Mouse (Mus musculus): ENCODE results near the gene Copg1.
"Not testable (repeated sequence)": the region's sequence is repeated elsewhere in the genome, so short reads cannot be mapped to it uniquely, and the experiment has no call there.

Copg1 gene

DNA sequence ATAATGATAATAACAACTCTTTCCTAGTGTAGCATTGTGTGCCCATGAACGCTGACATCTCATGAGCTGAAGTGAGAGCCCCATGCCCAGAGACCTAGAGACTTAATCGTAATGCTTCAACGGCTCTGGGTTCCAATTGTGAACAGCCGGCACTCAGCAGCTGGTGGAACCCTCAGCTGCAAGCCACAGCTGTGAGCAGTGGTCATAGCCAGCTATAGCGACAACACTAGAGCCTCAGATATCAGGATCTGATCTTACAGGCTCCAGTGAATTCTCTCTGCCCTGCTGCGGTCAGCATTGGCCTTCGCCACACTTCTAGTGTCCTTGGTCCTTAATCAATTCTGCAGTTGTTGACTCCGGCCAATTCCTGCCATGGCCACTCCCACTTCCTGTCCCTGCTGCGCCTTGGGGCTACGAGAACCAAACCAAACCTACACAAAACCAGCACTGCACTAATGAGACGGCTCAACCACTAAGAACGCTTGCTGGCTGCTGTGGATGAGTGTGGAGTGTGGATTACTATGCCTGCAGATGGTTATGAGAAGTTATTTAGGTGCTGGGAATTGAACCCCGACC lies 11.5 kb upstream of the Copg1 start:
- no peak for DNase-seq

DNA sequence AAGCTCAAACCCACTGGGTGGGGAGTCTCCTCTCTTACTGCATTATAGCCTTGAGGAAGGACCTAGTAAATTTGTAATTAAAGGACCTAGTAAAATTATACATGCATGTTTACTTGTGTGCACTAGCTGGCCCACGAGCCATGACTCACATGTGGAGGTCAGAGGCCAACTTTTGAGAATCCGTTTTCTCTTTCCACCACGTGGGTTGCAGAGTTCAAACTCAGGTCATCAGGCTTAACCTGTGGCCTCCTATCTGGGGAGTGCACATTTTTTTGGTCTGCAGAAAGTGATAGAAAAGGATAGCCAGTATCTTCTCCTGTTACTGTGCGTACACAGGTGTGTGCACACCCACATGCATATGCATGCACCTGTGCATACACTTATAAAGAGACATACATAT lies 8.6 kb upstream of the Copg1 start:
- DNase-seq, result no peak

DNA sequence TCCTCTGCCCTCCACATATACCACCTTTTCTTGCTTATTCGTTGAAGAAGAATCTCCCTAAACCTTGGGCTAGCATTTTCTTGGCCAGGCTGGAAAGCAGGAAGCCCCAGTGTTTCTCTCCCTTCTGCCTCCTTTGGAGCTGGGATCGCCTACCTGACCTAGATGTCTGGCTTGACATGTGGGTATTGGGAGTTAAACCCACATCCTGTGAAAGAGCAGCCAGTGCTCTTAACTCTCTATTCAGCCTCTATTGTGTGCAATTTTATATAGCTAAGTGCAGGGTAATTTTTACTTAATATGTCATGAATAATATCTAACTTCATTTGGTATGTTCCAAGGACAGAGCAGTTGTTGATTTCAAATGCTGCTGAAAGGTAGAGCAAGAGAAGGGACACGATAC lies 8.0 kb upstream of the Copg1 start:
- no peak for DNase-seq

DNA sequence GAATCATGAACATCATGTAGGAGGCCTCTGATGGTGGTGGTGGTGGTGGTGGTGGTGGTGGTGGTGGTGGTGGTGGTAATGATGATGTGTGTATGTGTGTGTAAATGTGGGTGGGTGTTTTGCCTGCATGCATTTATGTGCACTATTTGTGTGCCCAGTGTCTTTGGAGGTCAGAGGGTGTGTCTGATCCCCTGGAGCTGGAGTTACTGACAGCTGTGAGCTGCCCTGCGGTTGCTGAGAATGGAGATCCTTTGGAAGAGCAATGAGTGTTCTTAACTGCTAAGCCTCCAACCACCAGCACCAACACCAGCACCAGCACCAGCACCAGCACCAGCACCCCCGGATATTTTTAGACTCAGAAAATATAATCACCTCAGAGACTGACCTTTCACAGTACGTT lies 5.4 kb upstream of the Copg1 start:
- no peak for DNase-seq

DNA sequence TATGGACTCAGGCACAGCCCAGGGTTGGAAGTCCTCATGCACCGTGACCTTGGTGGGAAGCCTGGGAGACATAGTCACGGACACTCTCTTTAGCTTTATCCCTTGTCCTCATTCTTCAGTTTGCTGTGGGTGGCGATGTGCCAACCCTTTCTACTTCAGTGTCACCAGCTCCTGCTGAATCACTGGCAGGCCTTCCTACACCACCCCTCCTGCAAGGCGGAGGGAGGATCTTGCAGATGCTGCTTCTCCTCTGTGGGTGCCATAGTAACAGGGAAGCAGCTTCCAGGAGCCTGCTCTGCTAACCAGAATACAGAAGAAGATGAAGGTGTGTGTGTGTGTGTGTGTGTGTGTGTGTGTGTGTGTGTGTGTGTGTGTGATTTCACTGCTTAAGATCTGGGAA lies 4.8 kb upstream of the Copg1 start:
- peak; percentile 81 for DNase-seq

DNA sequence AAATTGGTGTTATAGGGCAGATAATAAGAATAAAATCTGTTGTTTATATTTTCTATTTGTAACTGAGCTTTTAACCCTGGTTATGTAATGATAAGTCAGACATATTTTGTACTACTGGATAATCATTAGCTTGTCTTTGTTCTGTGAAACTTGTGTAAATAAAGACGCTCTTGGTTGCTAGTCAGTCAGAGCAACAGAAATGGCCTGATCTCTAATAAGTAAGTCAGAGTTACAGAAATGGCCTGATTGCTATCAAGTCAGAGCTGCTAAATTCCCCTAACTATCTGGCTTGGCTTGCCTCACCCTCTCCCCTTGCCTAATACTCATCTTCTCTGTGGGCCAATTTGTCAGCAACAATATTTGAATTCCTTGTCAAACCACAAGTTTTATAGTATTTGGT lies 893 bp upstream of the Copg1 start:
- DNase-seq, result no peak

DNA sequence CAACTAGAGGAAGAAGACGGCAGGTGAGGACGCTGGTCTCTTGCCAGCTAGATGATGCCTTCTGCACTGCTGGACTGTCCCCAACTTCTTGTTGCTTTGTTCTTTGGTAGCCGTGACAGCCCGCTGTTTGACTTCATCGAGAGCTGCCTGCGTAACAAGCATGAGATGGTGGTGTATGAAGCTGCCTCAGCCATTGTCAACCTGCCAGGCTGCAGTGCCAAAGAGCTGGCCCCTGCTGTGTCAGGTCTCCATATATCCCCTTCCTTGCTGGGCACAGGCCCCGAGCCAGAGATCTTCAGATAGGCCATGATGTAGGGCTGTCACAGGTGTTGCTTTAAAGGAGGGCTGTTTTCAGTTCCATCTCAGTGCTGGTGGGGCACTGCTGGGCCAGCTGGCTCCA lies 6.3 kb downstream of the Copg1 start:
- DNase-seq, result no peak

DNA sequence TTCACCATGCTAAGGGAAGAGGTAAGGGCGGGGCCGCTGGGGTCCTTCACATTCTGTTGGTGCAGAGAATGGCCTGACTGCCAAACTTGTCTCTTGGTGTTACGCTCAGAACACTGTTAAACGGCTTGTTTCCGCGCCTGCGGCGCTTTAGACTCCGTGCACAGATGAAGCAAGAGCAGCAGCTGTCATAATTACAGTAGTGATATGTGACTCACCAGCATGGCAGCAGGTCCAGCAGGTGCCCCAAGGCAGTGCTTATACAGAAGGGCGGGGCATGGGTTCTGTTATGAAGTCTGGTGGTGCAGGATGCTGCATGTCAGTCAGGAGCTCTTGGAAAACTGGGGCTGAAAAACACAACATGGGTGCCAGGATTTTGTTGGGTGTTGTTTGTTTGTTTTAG lies 10.4 kb downstream of the Copg1 start:
- no peak for DNase-seq

DNA sequence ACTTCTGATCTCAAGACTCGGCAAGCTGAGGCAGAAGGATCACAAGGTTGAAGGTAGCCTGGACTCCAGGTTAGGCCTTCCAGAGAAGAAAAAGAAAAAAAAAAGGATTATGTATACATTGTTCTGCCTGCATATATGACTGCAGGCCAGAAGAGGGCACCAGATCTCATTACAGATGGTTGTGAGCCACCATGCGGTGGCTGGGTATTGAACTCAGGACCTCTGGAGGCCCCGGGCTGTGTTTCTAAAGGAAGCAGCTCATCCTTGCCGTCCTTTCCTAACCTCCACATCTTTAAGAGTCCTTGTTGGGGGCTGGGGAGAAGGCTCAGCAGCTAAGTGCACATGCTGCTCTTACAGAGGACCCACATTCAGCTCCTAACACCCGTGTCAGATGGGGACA lies 19.0 kb downstream of the Copg1 start:
- peak; percentile 5 for DNase-seq

DNA sequence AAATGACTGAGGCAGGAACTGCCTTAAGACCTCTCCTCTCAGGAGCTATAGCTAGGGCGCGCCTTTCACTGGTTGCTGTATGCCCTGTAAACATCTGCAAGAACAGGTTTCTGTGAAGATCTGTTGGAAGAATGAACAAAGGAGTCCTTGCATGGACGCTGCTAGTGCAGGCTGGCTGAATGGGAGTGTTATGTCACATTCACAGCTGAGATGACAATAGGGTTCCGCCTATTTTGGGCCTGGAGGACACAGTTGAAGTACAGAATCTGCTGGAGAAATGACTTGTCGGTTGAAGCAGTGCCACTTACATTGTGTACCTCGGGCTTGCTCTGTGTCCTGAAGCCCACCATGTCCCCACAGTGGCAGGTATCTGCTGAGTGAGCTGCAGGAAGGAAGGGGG lies 21.6 kb downstream of the Copg1 start:
- DNase-seq, result no peak

DNA sequence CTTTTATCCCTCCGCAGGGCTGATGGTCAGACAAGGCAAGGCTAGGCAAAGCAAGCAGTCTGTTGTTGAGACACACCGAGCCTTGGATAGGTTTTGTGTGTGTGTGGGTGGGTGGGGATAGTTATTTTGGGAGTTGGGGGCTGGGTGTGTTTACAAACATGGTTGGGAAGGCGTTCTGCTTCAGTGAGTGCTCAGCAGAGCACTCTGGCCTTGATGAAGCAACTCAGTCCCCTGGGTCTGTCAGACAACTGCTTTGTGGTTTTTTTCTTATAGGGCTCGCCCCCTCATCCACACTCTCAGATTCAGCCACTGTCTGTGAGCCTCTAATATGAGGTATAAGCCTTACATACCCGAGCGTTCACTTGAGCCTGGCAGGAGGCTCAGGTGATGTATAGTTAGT lies 23.9 kb downstream of the Copg1 start:
- no peak for DNase-seq

DNA sequence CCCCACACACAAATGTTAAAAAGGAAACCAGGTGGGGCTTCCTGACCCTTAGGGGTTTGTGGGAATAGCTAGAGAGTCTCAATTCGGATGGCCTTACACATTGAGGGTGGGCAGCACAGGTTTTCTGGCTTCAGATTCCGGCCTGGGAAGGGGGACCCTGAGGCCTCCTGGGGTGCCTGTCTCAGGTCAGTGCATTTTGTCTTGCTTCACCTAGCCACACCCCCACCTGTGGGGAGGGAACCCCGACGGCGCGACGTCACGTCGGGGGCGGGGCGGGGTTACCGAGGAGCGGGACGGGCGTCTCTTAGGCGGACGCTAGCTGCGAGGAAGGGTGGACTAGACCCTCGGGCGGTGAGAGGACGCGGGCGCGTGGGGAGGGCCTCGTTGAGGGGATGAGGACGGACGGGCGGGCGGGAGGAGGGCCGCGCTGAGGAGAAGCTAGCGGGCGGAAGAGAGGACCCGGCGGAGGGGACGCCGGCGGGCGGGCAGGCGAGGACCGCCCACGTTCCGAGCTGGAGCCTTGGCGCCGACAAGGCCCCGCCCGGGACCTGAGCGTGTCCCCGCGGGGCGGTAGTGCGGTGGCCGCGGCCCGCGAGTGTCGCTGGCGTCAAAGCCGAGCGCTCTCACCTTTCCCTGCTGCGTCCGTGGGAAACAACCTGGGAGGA lies 26.2 kb downstream of the Copg1 start, which contains the start of gene Hmces:
Hmces (plus strand) TSS at position 275 of the 665 bp plus-strand sequence.
- peak; percentile 70 for DNase-seq

DNA sequence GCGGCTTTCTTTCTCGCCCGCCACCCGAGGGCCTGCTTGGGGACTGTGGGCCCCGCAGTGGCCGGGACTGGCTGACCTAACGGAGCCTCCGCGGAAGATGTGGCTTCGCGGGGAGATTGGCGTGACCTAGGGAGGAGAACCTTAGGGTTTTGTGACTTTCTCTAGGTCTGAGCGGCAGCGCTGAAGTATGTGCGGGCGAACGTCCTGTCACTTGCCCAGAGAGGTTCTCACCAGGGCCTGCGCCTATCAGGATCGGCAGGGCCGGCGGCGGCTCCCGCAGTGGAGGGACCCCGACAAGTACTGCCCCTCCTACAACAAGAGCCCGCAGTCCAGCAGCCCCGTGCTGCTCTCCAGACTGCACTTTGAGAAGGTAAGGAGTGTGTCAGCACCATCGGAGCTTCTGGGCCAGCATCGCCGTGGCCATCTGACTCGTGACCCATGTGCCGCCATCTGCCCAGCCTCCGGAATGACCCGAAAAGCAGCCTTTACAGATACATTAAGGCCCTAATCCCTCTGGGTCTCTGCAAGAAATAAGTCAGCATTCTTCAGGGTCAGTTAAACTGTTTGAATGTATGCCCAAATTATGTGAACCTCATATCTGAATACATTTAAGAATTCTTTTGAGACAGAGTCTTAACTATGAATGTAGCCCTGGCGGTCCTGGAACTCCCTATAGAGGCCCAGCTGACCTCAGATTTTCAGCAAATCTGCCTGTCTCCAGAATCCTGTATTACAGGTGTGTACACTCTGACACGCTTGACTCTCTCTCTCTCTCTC lies 26.9 kb downstream of the Copg1 start:
- DNase-seq, result peak; percentile 49

DNA sequence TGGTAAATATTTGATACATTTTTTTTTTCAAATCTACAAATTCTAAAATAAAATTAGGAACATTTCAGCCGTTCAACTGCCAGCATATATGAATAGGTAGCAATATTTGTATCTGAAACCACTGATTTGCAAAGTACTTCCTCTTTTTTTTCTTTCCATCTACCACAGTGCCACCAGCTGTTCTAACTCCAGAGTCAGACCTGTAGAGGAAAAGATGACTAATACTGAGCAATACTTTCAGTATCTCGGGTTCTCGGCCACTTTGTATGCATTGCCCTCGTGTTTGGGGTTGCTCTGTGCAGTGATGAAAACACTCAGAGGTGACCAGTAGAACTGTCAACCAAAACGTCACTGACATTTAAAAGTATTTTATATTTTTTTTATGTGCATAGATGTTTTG lies 28.3 kb downstream of the Copg1 start:
- DNase-seq, result no peak

DNA sequence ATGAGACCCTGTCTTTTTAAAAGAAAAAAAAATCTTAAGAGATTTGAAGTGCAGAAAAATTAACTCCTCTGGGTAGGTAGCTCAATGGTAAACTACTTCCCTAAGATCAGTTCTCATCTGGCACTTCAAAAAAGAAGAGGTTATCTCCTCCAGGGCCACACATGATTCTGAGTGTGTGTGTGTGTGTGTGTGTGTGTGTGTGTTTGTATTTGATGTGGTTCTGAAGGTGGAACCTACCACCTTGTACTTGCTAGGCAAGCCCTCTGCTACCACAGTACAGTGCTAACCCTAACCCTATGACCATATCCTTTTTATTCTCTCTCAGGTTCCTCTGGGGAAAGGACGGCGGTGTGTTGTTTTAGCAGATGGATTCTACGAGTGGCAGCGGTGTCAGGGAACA lies 33.6 kb downstream of the Copg1 start:
- DNase-seq, result no peak

DNA sequence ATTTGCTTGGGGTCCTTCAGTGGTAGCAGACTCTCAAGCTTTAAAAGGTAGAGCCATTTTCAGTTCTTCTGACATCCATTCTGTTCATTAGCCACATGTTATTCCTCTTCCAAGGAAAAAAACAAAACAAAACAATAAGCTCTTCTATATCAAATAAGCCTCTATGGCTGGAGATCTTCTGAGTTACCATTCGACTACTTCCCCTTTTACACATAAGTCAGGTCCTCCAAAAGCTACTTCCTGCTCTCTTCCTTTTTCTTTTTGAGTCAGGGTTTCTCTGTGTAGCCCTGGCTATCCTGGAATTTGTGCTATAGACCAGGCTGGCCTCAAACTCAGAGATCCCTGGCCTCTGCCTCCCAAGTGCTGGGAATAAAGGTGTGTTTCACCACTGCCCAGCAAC lies 36.0 kb downstream of the Copg1 start:
- no peak for DNase-seq

DNA sequence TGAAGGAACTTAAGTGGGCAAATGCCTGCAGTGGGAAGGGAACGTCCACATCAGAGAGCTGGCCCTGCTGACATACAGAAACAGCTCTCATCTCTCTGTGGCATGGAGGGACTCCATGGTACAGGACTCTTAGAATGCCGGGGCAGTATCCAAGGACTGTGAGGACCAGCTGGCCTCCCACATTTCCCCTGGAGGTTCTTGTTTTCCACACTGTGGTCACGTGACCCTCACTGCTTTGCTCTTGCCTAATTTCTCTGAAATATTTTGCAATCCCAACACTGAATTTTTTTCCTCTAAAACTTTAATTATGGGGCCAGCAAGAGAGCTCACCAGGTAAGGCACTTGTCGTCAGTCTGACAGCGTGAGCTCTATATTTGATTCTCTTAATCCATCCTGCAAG lies 47.4 kb downstream of the Copg1 start:
- DNase-seq, result no peak

DNA sequence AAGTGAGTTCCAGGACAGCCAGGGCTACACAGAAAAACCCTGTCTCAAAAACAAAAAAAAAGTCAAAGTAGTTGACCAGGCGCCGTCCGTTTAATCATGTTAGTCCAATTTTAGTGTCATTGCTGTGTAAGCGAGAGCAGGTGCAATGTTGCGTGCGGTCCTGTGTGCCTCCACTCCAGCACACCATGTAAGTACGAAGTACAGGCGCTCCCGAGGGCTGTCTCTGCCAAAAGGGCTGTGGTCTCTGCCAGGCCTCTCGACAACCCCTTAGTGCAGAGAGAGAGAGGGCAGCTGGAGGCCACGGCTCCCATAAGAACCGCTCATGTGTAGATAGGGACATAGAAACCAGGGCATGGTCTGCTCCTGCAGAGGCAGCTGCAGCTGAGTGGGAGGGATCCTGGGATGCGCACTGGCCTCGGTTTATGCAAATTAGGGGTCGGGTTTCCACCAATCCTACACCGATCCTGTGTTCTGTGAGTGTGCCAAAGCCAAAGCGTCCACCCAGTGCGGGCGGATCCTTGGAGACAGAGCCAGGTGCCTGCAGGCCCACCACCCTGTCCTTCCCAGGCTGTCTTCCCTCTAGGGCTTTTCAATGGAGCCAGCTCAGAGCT lies 49.7 kb downstream of the Copg1 start:
- DNase-seq, result no peak

DNA sequence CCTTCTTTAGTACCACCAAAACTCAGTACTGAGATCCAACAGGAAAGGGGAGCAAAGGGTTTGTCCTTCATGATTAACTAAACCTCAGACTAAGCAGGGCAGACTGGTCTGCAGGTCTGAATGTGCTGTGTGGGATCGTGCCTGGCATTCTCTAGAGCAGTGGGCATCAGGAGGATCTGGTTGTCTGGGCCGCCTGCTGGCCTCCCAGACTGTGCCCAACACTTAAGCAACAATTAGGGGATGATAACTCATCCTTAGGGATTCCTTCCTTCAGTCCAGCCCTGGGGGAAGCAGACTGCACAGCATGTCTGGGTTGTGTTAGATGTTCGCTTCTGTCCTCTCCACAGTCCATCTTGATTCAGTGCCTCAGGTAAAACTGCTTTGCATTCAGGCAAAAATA lies 51.3 kb downstream of the Copg1 start:
- DNase-seq, result no peak

DNA sequence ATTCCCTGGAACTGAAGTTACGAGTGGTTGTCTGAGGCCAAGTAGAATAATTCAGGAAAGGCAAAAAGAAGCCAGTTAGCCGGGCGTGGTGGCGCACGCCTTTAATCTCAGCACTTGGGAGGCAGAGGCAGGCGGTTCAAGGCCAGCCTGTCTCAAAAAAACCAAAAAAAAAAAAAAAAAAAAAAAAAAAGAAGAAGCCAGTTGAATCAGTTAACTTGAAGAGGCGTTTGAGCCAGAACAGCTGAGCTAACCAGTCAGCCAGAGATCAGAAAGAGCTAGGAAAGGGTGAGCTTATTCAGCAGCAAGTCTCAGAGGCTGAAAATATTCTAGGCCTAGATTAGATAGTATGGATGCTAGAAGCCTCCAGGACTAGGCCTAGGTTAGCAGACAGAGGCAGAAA lies 54.6 kb downstream of the Copg1 start:
- no peak for DNase-seq

DNA sequence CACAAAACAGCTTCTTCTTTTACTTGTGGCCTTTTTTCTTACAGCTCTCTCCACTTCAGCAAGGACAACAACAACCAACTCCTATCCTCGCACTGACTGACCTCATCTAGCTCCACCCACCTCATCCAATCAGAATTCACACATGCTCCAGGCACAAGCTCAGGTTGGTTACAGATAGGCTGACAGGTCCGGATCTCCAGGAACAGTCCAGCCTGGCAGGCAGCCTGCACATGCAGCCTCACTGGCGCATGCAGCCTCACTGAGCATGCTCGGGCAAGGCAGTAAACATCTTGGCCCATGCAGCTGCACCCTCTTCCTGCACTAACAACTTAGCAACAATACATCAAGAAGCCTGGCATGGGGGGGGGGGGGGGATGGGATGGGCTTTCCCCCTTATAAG lies 74.8 kb downstream of the Copg1 start:
- not testable (repeated sequence) for DNase-seq

All from right cerebral cortex, postnatal 25 days (tissue).